Mouse (Mus musculus): Measurements from ENCODE around the gene Ap2m1.

Gene Ap2m1

DNA sequence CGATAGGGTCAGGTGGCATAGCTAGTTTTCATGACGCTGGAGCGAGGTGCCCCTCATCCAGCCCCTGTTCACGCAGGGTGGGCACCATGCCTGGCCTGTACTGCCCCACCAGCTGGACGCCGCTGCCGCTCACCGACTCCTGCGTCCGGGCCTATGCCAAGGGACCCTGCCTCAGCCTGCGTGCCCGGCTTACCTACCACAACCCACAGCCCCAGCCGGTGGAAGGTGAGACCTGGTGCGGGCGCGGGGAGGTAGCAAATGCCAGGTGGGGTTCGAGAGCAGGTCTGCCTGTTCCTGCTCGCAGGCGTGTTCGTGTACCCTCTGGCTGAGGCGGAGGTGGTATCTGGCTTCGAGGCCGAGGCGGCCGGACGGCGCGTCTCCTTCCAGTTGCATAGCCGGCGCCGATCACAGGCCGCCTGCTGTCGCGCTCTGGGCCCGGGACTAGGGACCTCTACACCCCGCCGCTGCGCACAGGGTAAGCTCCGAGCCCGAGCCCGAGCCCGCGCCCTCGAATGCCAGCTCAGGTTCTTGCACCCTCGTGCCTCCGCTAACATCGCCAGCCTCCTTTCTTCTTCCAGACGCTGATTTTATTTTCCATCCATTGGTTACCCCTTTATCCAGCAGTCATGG is 55.9 kb downstream of the Ap2m1 start:
- CTCF ChIA-PET: no interaction called here
